Mouse (Mus musculus) testis, adult 2 months (tissue): Measurements from ENCODE around the gene Defb23.

ENCODE experiments used
- CTCF ChIP-seq: fragments of 200-500 bp; IDR thresholded peaks from 2 replicates; pipeline ENCODE4 v1.5.1; 2012; ENCODE audit warnings: low read depth, mild to moderate bottlenecking, inconsistent platforms, low read length, moderate library complexity; ENCODE audit not compliant: control insufficient read depth, insufficient read depth, insufficient replicate concordance
- POLR2A ChIP-seq: fragments of 200-500 bp; IDR thresholded peaks from 2 replicates; pipeline ENCODE4 v1.6.1; 2012; ENCODE audit warnings: low read depth, mild to moderate bottlenecking, inconsistent platforms, low read length, moderate library complexity; ENCODE audit not compliant: control insufficient read depth

DNA sequence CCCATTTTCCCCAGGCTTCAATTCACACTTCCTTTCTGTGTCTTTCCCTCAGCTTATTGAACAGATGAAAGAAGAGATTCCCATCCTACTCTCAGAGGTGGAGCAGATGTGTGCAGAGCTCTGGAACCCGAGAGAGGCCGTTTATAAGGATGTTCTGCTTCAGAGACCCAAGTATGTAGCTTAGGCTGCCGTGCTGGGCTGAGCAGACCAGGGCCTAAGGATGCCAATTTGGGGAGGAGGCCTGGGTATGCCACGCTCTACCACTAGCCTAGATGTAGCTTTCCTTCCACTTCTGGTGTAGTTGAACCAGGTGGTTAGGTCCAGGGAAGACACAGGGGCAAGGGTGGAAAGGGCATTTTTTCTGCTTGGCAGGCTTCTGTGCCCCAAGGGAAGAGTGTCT lies 22.1 kb downstream of the Defb23 start:
- no peak for TF ChIP-seq CTCF
- TF ChIP-seq POLR2A, result no peak
